ENCODE assay signal across 18 mouse cellular contexts in genomic region chr1:73716901-73717300, GRCm38 (mm10).
DNase-seq lines count a peak whose midpoint lies in the region; ATAC-seq lines count a peak whose summit lies in the region.
"Had no signal": no experiment of that assay in that cellular context is flagged by ENCODE, and none has a peak within 500 bp of the region (broad histone marks: within the 10 kb centered on the region; RNA-seq: fewer than 3 reads in every experiment).

No protein-coding gene starts in this region.

- no peaks in the 10 kb centered on the region for H3K9me3 ChIP-seq in kidney, embryonic 15.5 days (replicated peaks)
- H3K9me3 ChIP-seq: embryonic facial prominence, embryonic 12.5 days; embryonic facial prominence, embryonic 15.5 days; hindbrain, embryonic 12.5 days; hindbrain, embryonic 15.5 days had no signal

- peak; percentile 62 for ATAC-seq in cerebellum, adult (ENCODE audit: insufficient number of reproducible peaks, low FRiP score, low TSS enrichment)
- ATAC-seq in kidney, embryonic 15.5 days (replicated peaks; ENCODE audit: low FRiP score) = no peak
- ATAC-seq: activated CD4-positive, CD25-positive, alpha-beta regulatory T cell, adult 4 months; forebrain, embryonic 14.5 days; forebrain, postnatal 0 days; intestine, postnatal 0 days had no signal

- H3K9ac ChIP-seq in kidney, embryonic 15.5 days = no peak overlapping the region
- H3K9ac ChIP-seq: embryonic facial prominence, embryonic 12.5 days; embryonic facial prominence, embryonic 15.5 days; forebrain, postnatal 0 days; hindbrain, embryonic 12.5 days; hindbrain, embryonic 15.5 days had no signal

- no peaks in the 10 kb centered on the region for H3K27me3 ChIP-seq in kidney, embryonic 15.5 days
- H3K27me3 ChIP-seq: embryonic facial prominence, embryonic 12.5 days; embryonic facial prominence, embryonic 15.5 days; hindbrain, embryonic 12.5 days; hindbrain, embryonic 15.5 days had no signal

- DNase-seq in cerebellum, adult 8-10 months = no peak
- peak; percentile 77 for DNase-seq in cerebellum, adult 9-10 months
- no peak for DNase-seq in cerebellum, postnatal 4 days (ENCODE audit: low spot score in 2 of 2)
- no peak for DNase-seq in kidney, postnatal 4 days
- DNase-seq in cerebellum, postnatal 14 days = peak; percentile 15 to 47
- DNase-seq in gastrocnemius, postnatal 4 days (ENCODE audit: low spot score in 2 of 2) = no peak
- DNase-seq: forebrain, postnatal 0 days; heart, adult 18-20 months had no signal

- H3K4me2 ChIP-seq in kidney, embryonic 15.5 days = no peak overlapping the region
- H3K4me2 ChIP-seq: embryonic facial prominence, embryonic 12.5 days; embryonic facial prominence, embryonic 15.5 days; hindbrain, embryonic 12.5 days; hindbrain, embryonic 15.5 days had no signal

- H3K4me1 ChIP-seq in kidney, embryonic 15.5 days = peaks cover 5% of the 10 kb centered on the region; the same call in 1 of the 2 replicates
- H3K4me1 ChIP-seq: embryonic facial prominence, embryonic 12.5 days; embryonic facial prominence, embryonic 15.5 days; hindbrain, embryonic 12.5 days; hindbrain, embryonic 15.5 days had no signal

- H3K4me3 ChIP-seq in kidney, embryonic 15.5 days (replicated peaks) = no peak overlapping the region
- H3K4me3 ChIP-seq: embryonic facial prominence, embryonic 12.5 days; embryonic facial prominence, embryonic 15.5 days; gastrocnemius, adult 2 months; hindbrain, embryonic 12.5 days; hindbrain, embryonic 15.5 days had no signal

- H3K36me3 ChIP-seq in kidney, embryonic 15.5 days = no peaks in the 10 kb centered on the region
- H3K36me3 ChIP-seq: embryonic facial prominence, embryonic 12.5 days; embryonic facial prominence, embryonic 15.5 days; hindbrain, embryonic 12.5 days; hindbrain, embryonic 15.5 days had no signal

- H3K27ac ChIP-seq in kidney, embryonic 15.5 days = 0 out of 2 replicates have a peak overlapping the region, but pooled peaks have one; percentile 13
- H3K27ac ChIP-seq: embryonic facial prominence, embryonic 12.5 days; embryonic facial prominence, embryonic 15.5 days; gastrocnemius, adult 2 months; hindbrain, embryonic 12.5 days; hindbrain, embryonic 15.5 days had no signal

Comparison
In these comparisons a context has a peak if more than half of its experiments do, and no peak if none do; other contexts are left out.
1. DNase-seq: peak in cerebellum, adult 9-10 months (single experiment) and cerebellum, postnatal 14 days (2 of 2); none in cerebellum, adult 8-10 months (single experiment), cerebellum, postnatal 4 days (0 of 2), kidney, postnatal 4 days (0 of 2) and gastrocnemius, postnatal 4 days (0 of 2).